Mouse (Mus musculus) frontal cortex, adult 2 months (tissue): ENCODE data around the gene Fam168b. TPM values are rescaled to one million over a fixed set of nuclear protein-coding genes. Genes with fewer than 3 reads are reported as not detected.
A peak's percentile ranks its signal among the peaks of the same experiment; 100 is the strongest.

ENCODE experiments used
- DNase-seq, 2 experiments: peaks; one replicate each; pipeline ENCODE4 v3.0.0; 2022; ENCODE audit warnings: low spot score in 1 of 2; ENCODE audit errors: extremely low spot score in 1 of 2
- polyA plus RNA-seq: library from polyadenylated mRNA; depleted of rRNA; stranded (reverse); fragments of >200 nt; gene quantifications from 2 replicates; pipeline ENCODE4 v1.2.3, GENCODE M21; 2012; rRNA removed

Fam168b gene
- 214 and 221 TPM in 2 replicates for polyA plus RNA-seq

- peak; percentile 66 to 89 for DNase-seq
These were observed at the start of gene Fam168b for GRCm38 (mm10) chr1:34842887-34843618. Gene Fam168b (minus strand): TSS chr1:34843065.

- no peak for DNase-seq
These were observed 49.6 kb upstream of the Fam168b start for GRCm38 (mm10) chr1:34892466-34892865.

GRCm38 (mm10) chr1:34891559-34892289 lies 48.9 kb upstream of the Fam168b start:
- DNase-seq = peak; percentile 26 to 81

- DNase-seq = no peak
These were observed 40.9 kb upstream of the Fam168b start for GRCm38 (mm10) chr1:34883776-34884175.

GRCm38 (mm10) chr1:34879611-34880010 lies 36.7 kb upstream of the Fam168b start:
- DNase-seq = no peak

- no peak for DNase-seq
These were observed 30.7 kb upstream of the Fam168b start for GRCm38 (mm10) chr1:34873551-34873950.

- DNase-seq = no peak
These were observed 28.3 kb upstream of the Fam168b start for GRCm38 (mm10) chr1:34871170-34871569.

GRCm38 (mm10) chr1:34869231-34869630 lies 26.4 kb upstream of the Fam168b start:
- no peak for DNase-seq

- DNase-seq = no peak
These were observed 25.5 kb upstream of the Fam168b start for GRCm38 (mm10) chr1:34868391-34868790.

GRCm38 (mm10) chr1:34867574-34867955 lies 24.7 kb upstream of the Fam168b start:
- DNase-seq = no peak

- peak; percentile 92 to 96 for DNase-seq
These were observed 24.1 kb upstream of the Fam168b start for GRCm38 (mm10) chr1:34866815-34867573.

- no peak for DNase-seq
These were observed 23.0 kb upstream of the Fam168b start for GRCm38 (mm10) chr1:34865866-34866265.

- no peak for DNase-seq
These were observed 21.4 kb upstream of the Fam168b start for GRCm38 (mm10) chr1:34864243-34864642.

- no peak for DNase-seq
These were observed 20.5 kb upstream of the Fam168b start for GRCm38 (mm10) chr1:34863323-34863722.

GRCm38 (mm10) chr1:34862877-34863276 lies 20.0 kb upstream of the Fam168b start:
- DNase-seq = no peak

- DNase-seq = no peak
These were observed 17.3 kb upstream of the Fam168b start for GRCm38 (mm10) chr1:34860205-34860604.

- DNase-seq = no peak
These were observed 16.9 kb upstream of the Fam168b start for GRCm38 (mm10) chr1:34859761-34860160.

GRCm38 (mm10) chr1:34858671-34859070 lies 15.8 kb upstream of the Fam168b start:
- no peak for DNase-seq

GRCm38 (mm10) chr1:34855056-34855739 lies 12.3 kb upstream of the Fam168b start:
- no peak for DNase-seq

- DNase-seq = no peak
These were observed 10.9 kb upstream of the Fam168b start for GRCm38 (mm10) chr1:34853786-34854185.
